Mouse (Mus musculus) lung, postnatal 25 days (tissue): ENCODE results near the gene Dnlz.

Experiments
- DNase-seq: peaks from one replicate; pipeline ENCODE4 v3.0.0; 2022; ENCODE audit warnings: low spot score

Dnlz gene

DNA sequence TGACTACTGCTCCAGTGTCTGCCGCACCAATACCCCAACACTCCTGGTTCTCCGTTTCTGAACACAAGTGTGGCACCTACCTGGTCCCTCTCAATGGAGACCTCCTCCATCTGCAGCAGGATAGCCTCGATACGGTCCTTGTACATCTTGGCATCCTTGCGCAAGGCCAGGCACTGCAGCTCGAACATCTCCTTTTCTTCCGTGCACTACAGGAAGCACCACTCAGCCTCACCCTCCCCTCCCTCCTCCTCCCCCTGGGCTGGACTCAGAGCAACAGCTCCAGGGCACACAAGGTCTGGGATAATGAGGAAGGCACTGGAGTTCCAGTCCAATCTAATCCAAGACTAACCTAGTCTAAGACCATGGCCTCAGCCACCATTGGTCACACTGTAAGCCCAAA lies 4.8 kb upstream of the Dnlz start:
- peak; percentile 48 for DNase-seq

DNA sequence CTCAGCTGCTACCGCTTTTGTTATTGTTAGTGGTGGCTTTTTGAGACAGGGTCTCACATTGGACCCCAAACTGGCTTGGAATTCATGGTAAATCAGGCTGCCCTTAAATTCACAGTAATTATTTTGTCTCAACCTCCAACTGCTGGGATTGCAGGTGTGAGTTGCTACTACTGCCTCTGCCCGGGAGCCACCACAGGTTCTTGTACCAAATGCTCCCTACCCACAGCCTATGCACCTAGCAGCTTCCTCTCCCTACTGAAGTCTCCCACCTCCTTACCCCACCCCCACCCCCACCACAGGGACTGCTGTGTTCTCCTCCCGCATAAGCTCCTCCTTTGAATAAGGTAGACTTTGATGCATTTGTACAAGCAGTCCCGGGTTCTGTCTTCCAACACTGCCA lies 4.3 kb upstream of the Dnlz start:
- no peak for DNase-seq

DNA sequence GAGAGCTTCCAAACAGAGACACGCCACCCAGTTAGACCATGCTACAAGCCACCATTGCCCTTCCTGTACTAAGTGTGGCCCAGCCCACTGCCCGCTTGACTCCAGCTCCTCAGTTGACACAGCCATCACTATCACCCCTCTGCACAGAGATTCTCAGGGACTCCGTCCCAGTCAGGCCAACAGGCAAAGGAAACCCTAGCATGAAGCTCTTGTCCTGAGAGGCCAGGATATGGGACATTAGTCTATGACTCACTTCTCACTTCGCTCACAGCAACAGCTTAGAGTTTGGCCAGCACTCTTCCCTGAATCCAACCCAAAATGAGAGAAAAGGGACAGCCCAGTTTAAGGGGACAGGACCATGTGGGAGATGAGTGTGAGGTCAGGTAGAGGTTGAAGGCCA lies 2.5 kb upstream of the Dnlz start:
- DNase-seq = no peak

DNA sequence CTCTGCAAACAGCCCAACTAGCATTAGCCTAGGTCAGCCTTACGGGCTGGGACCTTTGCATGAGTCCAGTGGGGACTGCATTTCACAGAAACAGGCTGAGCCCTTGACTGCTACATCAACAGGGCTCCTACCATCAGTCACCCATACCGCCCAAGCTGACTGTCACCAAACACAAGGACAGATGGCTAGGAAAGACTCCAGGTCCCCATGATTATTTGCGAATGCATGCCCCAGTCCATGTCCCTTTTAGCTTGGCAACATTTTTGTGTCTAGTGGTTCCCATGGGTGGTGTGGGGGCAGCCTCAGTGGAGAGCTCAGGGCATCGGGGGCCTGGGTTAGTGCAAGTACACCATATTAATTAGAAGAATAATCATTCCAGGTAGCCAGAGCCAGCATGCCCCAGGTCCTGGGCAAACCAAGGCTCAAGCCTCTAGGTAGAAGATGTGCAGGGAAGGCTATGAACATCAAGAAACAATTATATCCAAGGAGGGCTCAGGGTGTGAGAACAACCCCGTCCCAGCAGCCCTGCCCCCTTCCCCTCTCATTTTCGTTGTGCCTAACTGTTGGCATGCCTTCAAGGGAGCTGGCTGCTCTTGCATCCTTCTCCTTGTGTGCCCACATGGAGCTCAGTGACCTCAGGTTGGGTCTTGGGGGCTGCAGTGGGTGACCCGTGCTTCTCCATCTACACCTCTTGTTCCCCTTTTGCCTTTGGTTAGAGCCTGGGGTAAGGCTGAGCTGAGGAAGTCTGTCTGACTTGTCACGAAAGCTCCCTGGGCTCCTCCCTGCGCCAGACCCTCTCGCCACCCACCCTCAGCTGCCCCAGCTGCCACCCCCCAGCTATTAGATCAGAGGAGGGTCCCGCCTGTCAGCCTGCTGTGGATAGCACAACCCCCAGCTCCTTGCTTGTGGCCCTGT lies 1.4 kb upstream of the Dnlz start:
- no peak for DNase-seq

DNA sequence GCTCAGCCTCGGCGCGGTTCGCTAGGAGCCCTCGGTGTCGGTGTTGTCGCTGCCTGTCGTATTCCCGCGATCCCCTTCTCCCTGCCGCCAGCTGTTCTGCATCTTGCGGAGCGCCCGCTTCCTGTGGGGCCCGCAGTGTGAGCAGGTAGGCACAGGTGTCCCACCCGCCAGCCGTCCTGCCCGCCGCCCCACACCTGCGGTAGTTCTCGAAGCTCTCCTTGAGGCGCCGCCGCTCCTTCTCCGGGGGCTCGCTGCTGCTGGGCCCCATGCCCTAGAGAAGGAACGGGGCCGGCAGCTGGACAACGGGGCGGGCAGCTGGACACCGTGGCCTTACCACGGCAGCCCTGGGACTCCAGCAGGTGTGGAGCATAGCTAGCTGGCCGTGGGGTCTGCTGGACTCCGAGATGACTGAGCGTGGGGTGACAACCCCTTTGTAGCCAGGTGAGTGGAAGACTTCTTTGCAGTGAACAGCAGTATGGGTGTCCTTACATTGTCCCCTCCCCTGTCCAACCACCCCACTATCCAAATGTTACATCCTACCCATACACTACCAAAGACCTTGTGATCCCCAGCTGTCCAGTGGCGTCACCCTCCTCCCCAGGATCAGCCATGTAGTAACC lies 491 bp upstream of the Dnlz start:
- no peak for DNase-seq

DNA sequence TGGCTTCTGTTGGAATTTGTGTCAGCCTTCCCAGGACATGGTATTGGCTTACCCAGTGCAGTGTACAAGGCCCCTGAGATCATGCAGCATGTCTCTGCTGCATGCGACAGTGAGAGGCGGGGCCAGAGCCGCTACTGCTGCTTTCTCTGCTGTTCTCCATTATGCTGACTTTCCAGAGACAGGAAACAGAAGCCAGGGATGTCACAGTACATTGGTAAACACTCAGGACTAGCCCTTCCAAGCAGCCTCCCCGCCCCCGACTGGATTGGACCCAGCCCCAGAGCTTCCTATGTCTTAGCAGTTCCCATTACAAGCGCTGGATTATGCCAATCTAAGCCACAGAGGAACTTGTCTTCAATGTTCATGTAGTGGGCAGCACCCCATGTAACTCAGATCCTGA lies 3.7 kb downstream of the Dnlz start:
- peak; percentile 65 for DNase-seq

DNA sequence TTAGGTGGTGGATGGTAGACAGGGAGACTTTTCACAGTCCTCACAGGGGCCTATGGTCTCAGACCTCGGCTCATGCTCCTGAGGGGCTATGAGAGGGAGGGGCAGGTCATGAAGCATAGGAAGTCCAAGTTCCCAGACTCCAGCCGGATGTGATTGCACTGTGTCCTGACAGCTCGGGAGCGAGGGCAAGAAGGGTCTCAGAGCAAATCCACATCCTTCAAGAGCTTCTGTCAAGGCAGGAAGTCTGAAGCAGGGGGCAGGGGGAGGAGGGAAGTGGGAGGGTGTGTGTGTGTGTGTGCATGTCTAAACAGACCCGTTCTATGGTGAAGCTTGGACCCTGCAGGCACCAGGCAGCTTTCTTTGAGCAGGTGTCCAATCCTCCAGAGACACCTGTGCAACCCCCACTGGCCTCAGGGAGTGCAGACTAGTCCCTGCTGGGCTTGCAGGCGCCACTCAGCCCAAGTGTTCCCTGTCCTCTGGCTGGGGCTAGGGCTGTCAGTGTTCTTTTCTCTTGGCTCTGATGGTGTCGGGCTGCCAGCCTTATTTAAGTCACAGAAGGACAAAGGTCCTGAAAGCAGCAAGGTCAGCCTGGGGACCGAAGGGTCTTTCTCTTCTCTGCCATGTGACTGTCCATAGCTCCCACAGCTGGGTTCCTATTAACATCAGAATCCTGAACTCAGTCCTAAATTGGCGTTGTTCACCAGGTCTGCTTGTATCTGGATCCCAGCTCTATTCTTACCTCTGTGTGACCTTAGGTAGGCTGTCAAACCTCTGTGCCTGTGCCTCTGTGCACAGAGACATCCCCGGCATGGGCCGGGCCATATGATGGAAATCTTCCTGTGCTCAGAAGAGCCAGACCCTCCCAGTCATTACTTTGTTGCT lies 9.1 kb downstream of the Dnlz start:
- peak; percentile 42 for DNase-seq

DNA sequence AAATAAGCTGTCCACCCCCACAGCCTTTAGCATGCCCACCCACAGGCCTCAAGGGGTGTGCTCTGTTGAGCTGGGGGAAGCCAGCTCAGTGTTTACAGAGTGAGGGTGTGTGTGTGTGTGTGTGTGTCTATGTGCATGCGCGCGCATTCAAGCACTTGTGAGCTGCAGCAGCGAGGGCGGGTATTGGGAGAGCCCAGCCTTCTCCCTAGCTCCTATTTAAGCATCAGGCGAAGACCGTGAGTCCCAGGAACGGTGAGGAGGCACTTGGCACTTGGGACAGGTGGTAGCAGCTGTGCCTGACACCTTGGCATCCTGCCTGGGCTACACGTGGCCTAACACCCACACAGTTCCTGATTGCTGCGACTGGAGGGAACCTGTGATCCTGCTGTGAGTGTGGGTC lies 9.9 kb downstream of the Dnlz start:
- peak; percentile 74 for DNase-seq

DNA sequence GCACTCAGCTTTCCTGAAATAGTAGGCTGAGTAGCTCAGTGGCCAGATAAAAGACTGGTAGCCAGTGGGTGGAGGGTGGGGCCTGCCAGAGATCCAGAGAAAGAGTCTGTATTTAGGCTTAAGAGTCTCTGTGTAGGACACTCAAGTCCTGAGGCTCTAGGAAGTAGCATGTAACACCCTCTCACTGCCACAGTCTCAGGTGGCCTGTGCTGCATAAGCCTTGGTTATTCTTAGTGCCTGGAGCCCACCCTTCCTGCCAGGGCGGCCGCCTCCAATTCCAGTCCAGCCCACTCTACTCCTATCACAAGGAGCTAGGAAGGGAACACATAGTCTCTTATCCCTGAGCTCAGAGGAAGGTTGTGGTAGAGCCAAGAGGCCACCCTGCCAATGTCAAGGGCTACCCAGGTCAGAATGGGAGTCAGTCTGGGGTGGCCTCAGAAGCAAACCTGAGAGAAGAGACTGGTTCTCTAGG lies 10.4 kb downstream of the Dnlz start:
- DNase-seq = peak; percentile 37

DNA sequence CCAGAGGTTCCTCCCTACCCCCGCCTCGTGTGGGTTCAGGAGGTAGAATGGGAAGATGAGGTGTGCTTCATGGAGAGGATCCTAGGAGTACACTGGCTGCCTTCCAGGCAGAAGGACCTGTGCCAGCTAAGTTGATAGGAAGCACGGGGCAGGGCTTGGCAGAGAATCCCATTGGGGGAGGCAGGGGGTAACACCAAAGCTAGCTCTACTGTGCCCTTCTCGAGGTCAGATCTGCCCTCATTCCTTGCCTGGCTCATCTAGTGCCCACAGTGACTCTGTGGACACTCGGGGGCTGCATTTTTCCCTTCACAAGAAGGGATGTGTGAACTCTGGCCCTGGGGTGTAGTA lies 12.7 kb downstream of the Dnlz start:
- DNase-seq = no peak

DNA sequence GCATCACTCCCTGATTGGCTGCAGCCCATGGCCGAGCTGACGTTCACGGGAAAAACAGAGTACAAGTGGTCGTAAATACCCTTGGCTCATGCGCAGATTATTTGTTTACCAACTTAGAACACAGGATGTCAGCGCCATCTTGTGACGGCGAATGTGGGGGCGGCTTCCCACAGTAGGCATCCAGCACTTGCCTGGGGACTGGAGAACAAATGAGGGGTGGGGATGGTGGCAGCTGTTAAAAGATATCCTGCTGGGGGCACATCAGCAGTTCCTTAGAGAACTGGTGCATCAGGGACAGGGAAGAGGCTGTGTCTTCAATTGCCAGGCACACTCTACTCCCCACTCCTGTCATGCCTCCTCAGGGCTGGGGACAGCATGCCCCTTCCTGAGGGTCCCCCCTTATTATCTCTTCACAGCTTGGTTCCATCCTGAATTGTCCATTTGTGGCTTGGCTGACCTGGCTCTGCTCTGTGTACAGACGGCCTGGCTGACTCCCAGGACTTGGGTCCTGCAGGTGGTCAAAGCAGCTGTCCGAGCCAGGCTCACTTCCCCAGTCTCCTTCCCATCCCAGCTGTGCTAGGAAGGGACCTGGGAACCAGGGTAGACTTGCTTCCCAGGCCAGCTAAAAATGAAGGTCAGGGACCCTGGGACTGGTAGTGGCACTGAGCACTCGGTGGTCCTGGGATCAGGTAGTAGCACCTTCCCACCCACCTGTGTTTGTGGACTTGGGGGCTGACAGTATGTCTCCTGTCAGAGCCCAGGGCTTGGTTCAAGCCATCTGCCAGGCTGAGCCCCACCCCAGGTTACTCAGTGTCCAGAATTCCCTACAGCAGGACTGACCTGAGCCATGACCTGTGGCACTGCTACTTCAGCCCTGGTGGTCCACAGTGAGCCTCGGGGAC lies 13.4 kb downstream of the Dnlz start:
- no peak for DNase-seq

DNA sequence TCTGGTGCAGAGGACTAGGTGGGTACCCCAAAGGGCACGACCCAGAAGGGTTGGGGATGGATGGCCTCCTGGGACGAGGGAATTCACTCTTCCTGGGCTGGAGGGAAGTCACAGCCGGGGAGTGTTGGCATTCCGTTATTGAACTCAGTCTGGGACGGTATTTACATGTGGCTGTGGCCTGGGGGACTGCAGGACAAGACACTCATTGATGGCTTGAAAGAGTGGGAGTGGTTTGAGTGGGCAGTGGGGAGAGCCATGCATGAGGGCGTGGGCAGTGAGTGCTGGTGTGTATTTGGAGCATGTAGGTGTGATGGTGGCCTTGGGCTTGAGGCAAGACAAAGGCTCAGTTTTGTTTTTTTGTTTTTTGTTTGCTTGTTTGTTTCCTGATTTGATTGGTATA lies 21.2 kb downstream of the Dnlz start:
- no peak for DNase-seq

DNA sequence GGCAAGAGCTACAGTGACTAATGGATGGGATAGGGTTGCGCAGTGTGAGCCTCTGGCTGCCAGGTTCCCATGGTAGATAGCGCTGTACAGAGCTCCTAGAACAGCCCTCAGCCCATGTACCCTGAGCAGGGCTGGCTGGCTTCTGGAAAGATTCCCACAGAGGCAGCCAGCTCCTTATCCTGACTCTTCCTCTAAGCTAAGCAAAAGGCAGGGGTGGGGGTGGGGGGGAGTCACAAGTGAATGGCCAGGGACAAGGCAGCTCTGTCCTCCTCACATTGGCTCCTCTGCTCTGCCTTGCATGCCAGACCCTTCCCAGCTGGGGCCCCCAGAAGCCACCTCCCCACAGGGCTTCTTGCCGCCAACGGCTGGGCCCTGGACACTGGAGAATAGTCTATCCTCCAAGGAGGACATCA lies 21.8 kb downstream of the Dnlz start:
- no peak for DNase-seq

DNA sequence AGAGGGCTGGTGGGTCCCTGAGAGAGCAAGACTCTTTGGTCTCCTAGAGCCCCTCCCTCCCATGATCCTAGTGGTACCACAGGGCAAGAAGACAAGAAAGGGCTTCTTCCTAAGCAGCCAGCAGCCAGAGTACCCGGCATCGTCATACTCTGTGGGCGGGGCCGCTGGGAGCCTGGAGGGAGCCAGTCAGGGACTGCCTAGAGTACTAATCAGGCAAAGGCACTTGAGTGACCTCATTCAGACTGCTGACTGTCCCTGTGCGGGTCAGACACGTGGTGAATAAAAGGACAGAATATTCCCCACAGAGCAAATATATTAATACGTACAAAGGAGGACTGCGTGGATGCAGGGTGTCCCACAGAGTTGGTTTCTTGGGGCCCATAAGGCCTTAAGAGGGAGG lies 22.5 kb downstream of the Dnlz start:
- DNase-seq = no peak

DNA sequence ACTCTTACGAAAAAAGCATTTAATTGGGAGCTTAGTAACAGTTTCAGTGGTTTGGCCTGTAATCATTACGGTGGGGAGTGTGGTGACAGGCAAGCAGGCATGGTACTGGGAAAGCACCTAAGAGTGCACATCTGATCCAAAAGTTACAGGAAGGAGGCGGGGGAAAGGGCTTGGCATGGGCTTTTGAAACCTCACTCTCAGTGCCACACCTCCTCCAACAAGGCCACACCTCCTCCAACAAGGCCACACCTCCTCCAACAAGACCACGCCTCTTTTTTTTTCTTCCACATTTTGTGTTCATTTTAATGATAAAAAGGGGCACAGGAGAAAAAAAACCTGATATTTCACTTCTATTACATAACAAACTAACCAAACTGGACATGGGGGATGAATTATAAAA lies 24.1 kb downstream of the Dnlz start:
- no peak for DNase-seq

DNA sequence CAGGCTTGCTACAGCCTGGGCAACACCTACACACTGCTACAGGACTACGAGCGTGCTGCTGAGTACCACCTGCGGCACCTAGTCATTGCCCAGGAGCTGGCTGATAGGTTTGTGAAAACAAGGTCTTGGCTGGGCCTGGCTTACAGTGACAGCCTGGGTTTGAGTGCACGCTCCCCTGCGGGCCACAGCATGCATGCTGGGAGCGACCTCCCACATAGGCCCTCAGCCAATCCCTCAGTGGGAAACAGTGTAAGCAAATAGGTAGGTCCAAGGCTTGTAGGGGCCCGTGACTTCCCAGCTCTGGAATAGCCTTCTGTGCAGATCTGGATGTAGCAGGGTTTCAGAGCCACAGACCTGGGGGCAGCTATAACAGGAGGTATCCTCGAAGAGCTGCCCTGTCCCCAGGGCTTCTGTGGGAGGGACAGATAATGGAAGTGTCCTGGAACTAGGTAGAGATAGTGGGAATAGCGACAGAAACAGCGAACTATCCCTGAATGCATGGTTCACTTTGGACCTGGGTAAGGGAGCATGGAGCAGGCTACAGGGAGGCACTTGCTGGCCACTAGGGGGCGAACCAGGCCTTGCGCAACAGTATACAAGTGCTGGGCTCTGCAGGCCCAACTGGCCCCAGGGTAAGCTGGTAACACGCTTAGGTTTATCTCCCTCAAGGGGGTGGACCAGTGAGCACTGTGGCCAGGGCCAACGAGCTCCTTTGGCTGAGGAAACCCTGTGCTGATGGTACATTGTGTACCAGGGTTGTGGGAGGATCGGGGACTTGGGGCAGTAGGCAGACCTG lies 26.3 kb downstream of the Dnlz start:
- peak; percentile 67 for DNase-seq

DNA sequence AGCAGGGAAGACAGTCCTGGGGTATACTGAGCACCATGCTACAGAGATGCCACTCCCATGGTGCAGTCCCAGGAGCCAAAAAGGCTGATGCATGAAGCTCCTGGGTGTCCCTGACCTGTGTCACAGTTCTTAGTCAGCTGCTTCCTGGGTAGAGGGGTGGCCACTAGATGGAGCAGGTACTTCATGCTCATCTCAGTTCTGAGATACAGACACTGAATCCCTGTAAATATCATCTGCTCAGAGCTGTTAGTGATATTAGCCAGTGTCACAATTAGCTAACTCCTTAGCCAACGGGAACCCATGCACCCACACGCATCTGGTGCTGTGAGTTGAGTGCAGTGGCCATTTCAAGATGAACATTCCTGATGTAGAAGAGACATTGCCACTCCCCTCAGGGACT lies 27.0 kb downstream of the Dnlz start:
- peak; percentile 29 for DNase-seq

DNA sequence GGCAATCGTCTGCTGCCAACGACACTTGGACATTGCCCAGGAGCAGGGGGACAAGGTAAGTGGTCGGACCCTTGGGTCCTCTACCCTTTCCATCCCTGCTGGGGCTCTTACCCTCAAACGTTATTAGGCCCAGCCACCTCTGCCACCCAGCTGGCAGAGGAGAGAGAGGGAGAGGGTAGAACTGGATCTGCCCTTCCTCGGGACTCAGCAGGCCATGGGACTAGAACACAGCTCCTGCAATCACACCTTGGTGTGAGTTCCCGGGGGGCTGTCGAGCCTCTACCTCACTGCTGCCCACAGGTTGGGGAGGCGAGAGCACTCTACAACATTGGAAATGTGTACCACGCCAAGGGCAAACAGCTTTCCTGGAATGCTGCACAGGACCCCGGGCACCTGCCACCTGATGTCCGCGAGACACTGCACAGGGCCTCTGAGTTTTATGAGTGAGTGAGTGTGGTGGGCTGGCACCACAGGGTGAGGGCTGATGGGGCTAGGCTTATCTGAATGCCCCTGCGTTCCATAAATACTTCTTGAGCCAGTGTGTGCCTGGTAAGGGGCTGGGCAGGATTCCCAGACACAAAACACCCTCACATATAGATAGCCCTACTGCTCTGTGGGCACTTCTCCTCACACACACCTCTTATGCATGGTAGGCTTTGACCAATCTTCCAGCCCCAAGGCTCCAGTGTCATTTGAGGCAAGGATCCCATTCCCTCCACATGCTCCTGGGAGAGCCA lies 28.2 kb downstream of the Dnlz start:
- DNase-seq = no peak

DNA sequence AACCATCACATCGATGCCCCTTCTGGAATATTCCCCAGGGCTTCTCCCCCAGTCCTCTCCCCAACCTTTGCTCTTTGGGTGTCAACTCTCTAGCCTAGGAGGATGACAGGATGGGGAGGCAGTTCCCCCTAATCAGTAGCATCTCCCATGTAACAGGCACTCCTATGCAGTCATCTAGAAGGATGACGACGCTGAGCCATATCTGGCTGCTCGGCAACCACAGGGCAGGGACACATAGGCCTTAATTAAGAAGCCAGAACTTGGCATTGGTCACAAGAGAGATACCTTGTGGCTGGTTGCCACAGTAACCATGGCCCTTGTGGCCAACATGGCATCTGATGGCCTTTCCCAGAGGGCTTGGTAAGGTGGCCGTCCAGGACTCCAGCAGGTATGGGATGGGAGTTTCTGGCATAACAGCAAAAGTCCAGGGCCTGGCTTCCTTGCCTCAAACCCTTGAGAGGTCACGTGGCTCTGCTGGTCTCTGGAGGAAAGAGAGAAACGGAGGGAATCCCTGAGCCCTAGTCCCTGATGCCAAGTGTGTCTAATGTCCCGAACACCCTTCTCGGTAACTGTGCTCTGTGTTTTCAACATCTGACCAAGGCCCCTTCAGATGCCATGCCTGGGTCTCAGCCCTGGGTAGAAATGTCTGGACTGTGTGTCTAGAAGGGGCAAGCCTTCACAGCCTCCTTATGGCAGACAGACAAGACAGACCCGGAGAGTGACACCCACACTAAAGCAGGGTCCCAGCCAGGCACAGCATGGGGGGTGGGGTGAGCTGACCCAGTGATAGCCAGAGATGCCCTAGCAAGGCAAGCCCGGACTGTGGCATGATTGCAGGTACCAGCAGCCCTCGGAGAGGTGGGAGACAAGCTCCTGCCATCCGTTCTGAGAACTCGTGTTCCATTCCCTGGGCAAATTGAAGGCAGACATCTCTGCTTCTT lies 31.4 kb downstream of the Dnlz start:
- no peak for DNase-seq
